Mouse (Mus musculus) small intestine, adult 2 months (tissue): ENCODE data around the gene Gm28308.

ENCODE experiments used
- CTCF ChIP-seq: fragments of 200-500 bp; IDR thresholded peaks from 2 replicates; pipeline ENCODE4 v1.5.1; 2012; ENCODE audit warnings: low read depth, mild to moderate bottlenecking, control low read depth, inconsistent platforms, low read length, moderate library complexity, mixed read lengths; ENCODE audit not compliant: insufficient replicate concordance, insufficient read length; ENCODE audit errors: extremely low read depth
- POLR2A ChIP-seq: fragments of 200-500 bp; IDR thresholded peaks from 2 replicates; pipeline ENCODE4 v1.6.1; 2012; ENCODE audit warnings: low read depth, mild to moderate bottlenecking, control low read depth, inconsistent platforms, low read length, moderate library complexity

DNA sequence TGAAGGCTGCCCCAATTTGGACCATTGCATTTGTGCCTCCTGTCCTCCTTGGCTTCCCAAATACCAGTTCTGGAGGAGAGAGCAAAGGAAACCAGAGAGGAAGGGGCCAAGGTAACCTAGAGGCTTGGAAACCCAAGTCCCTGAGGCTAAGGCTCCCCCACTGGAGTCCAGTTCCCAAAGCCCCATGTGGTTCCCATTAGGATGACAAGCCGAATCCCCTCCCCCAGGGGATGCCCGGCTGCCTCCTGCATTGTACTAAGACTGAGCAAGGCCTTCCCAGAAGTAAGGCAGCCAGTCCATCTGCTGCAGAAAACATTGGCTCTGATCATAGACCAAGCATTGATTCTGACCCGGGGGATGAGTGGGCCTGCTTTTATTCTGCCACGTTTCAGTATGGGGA lies 41.8 kb downstream of the Gm28308 start:
- no peak for TF ChIP-seq CTCF
- no peak for TF ChIP-seq POLR2A
